Mouse (Mus musculus) embryo, embryonic 11 days (tissue): ENCODE data around the gene Vps13a.

Experiments used
- DNase-seq: peaks from one replicate; pipeline ENCODE4 v3.0.0-alpha.2; 2015

Gene Vps13a

DNA sequence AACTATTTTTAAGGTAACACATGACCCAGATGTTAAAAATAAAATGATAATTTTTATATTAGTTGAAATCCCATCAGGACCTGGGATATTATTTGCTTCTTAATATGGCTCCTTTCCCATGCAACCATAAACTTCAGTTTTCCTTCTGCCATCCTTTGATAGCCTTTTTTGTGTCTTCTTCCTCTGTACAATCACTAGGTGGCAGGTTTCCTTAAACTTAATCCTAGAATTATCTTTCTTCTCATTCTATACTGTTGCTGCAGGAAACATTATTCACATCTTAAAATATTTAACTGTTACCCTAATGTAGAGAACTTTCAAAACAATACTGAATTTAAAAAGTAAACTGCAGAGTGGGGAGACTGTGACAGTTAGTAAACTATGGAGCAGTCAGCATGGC lies 24.9 kb downstream of the Vps13a start:
- DNase-seq: no peak

DNA sequence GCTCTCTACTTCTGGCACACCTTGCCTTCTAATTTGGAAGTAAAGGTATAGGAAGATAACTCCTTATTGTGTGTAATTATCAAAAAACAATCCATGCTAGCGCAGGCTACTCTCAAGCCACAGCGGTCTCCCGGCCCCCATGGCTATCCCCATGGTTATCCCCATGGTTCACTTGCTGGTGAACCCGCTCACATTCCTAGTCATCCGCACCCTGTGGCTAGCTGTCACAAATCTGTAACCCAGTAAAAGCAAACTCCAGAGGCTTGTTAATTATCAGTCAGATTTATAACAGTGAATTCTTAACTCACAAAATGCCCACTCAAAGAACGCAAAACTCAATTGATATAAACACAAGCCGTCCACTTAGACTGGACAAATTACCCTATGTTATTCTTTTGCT lies 25.5 kb downstream of the Vps13a start:
- no peak for DNase-seq

DNA sequence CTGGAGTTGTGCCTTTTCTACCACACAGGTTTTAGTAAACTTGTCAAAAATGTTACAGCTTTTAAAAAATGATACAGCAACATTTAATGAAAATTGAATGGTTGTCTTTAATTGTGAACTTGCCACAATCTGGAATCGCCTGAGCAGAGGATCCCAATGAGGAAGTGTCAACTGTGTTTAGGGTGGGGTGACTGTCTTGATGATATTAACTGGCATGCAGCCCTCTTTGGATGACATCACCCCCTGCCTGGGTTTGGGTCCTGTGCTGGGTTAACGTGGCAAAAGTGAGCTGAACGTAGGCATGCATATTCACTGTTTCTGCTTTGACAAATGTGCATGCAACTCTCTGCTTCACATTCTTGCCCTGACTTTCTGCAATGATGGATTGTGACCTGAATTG lies 27.6 kb downstream of the Vps13a start:
- DNase-seq: no peak

DNA sequence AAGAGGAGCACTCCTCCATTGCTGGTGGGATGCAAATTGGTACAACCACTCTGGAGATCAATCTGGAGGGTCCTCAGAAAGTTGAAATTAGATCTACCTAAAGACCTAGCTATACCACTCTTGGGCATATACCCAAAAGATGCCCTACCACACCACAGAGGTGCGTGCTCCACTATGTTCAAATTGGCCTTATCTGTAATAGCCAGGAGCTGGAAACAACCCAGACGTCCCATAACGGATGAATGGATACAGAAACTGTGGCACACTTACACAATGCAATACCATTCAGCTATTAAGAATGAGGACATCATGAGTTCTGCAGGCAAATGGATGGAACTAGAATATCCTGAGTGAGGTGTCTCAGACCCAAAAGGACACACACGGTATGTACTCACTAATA lies 43.9 kb downstream of the Vps13a start:
- no peak for DNase-seq

DNA sequence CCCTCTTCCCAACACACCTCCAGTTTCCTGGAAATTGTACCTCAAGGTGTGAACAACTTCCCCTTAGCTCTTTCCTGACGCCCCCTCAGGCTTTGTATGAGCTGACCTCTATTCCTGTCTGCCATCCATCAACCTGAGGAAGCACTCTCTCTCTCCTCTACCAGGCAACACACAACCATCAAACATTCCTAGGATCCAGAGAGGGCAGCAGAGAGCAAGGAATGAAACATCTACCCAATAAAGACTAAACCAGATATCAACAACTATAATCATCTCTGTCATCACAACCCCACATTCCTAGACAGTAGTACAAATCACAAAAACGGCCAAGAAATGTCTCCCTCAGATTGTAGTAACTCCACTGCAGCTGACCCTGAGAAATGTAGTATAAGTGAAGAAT lies 52.0 kb downstream of the Vps13a start:
- DNase-seq: no peak

DNA sequence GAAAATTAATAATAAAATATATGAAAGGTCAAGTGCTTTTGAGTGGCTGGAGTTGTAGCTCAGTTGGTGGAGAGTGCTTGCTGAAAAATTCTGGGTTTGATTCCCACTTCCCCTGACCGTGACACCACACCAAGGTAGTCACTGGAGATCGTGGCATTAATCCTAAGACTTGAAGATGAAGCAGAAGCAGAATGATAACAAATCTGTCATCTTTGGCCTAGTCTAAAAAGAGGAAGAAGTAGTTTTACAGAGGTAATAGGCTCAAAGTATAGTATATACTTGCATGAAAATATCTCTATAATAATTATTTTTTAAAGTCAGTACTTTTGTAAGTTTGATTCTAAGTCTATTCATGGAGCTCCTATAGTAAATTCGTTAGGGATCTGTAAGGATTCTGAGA lies 65.5 kb downstream of the Vps13a start:
- no peak for DNase-seq

DNA sequence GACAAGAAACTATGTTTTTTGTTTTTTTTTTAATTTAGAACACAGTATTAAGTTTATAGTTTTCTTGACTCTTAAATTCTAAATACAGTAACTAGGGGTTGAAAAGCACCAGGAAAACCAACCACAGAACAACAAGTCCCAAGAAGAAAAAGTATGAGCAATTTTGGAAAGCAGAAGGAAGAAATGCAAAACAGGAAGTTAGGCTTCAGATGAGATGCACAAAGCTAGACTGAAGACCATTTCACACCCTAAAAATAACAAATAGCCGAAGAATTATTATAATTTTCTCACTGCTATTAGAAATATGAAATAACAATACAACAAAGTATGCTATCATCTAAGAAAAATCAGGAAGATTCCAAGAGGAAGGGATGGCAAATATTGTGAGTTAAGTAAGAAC lies 78.9 kb downstream of the Vps13a start:
- DNase-seq: no peak

DNA sequence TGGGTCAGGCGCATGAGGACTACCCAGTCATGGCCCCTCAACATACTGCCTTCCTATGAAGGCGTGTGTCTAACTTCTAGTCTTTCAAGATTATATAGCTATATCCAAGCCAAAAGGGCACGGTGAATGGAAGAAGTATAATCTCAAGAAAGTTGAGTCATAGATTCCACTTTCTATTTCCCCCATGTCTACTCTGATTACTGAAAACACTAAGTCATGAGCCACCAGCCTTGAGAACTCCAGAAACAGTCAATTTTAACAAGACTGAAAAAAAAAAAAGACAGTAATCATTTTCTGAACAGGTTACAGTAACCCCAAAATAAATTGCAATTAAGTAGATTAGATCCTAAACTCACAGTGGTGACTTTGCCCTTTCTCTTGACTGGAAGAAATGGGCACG lies 95.8 kb downstream of the Vps13a start:
- no peak for DNase-seq

DNA sequence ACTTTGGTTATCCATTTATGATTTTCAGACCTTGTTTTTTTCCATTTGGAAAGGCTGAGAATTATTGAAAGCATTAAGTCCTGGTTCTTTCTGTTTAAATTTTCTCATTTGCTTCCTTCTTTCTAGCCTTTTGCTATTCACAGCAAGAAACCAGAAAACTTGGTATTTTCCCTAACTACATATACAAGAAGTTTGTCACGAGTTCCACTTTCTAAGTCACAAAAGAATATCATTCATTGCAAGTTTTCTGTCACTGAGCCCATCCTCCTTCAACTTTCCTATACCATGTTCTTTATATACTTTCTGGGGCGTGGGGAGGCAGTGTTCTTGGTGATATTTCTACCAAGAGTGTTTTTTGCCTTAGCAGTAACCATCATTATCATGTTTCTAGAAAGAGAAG lies 96.5 kb downstream of the Vps13a start:
- no peak for DNase-seq

DNA sequence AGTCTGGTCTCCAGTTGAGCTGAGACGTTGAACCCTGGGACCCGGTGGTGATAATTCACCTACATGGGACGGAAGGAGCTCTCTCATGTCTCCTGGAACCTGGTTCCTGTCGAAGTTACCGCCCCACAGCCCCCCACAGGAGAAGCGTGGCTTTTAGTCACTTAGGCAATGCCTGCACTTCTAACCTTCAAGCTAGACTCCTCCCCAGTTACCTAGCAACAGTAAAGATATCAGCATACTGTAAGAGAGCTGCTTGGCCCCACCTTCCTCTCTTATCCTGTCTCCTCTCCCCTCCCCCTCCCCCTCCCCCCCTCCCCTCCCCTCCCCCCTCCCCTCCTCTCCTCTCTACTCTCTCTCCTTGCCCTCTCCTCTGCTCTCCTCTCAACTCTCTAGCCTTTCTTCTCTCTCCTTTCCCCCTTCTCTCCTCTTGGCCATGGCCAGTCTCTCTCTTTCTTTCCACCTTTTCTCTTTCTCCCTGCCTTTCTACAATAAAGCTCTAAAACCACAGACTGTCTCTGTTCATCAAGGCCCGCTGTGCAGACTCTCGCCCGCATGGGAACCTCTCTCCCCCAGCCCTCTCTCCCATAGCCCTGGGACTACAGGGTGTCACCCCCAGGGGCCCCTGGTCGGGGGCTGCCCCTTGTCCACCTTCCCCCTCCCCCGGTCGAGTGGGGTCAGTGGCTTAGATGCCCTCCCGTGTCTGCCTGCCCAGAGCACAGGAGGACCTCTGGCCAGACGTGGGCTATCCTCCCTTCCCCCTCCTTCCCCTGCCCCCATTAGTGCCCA lies 154.9 kb downstream of the Vps13a start:
- peak; percentile 35 for DNase-seq

DNA sequence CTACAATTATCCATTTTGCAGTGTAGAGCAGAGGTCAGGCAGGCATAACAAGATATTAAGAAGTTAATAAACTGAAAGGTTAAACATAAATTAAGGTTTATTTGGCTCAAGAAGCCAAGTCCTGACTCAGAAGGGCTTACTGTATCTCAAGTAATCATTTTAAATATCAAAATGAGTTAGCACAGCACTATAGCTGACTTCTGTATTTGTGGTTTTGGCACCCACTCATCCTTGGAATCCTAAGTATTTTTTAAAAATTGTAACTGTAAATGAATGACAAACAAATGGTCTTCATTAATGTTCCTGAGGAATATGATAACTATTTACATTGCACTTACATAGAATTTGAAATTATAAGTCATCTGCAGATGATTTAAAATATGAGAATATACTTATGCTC lies 155.7 kb downstream of the Vps13a start:
- no peak for DNase-seq

DNA sequence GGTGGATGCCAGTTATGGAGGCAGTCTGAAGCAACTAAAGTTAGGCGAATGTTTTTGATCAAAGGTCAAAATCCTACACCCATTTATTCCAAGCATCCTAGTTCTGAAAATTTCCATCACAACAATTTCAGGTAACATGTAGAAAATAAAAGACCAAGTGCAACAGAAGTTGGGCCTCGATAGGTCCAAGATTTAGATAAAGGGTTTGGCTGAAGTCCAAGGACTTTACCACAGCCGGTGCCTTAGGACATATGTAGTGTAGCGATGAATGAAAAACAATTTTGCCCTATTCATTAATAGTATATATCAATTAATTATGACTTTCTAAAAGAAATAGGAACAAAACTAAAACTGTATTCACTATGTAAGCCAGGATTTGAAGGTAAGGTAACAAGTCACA lies 157.6 kb downstream of the Vps13a start:
- no peak for DNase-seq

DNA sequence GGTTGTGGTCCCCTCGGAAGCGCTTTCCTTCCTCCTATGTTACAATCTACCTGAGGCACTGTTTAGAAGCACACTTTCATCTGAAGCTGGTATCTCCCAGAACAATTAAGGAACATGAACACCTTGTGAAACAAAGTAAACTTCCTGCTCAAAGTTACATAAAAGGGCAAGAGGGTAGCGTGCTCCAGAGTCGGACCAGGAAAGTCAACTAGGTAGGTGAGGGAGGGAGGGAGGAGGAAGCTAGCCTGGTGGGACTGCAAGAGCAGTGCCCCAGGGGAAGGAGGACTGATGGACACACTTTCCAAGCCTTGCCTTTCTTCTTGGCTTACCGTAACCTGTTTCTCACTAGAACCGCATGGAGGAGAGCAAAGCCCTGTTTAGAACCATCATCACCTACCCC lies 173.1 kb downstream of the Vps13a start:
- no peak for DNase-seq

DNA sequence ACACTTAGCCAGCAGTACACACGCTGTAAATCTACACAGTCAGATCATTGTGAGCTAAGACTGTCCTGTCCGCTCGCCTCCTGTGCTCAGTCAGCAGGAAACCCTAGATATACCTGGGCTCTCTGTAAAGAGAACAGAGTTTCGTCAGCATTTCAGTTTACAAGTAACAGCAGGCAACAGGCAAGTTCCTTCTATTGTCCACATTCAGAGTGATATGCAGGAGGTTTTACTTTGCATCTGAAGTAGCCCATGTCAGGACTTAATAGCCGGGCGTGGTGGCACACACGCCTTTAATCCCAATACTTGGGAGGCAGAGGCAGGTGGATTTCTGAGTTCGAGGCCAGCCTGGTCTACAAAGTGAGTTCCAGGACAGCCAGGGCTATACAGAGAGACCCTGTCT lies 178.7 kb downstream of the Vps13a start:
- no peak for DNase-seq

DNA sequence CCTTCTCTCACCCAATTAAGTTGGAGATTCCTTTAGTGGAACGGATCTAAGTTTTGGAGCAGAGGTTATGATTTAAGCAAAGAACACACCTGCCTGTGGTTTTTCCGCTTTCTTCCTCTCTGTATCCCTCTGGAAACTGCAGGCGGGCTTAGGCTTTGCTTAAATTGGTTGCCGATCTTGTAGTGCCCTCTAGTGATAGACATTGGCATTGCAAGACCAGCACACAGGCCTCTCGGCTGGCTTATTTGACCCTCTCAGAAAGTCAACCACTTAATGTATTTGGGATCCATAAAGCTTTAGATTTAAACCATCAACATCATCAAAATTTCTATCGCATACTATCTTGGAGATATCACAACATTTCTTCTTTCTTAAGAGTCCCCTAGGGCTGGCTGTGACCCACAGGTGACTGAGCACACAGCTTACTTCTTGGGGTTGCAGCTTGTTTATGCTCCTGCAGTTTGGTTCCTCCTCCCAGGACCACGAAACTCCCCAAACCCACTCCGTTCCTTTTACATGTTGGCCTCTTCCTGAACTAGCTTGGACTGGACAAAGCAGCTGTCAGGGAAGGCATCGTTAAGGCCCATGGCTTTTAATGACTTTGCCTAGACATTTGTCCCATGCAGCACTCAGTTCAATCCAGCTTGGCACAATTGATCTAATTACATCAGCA lies 181.3 kb downstream of the Vps13a start:
- peak; percentile 85 for DNase-seq

DNA sequence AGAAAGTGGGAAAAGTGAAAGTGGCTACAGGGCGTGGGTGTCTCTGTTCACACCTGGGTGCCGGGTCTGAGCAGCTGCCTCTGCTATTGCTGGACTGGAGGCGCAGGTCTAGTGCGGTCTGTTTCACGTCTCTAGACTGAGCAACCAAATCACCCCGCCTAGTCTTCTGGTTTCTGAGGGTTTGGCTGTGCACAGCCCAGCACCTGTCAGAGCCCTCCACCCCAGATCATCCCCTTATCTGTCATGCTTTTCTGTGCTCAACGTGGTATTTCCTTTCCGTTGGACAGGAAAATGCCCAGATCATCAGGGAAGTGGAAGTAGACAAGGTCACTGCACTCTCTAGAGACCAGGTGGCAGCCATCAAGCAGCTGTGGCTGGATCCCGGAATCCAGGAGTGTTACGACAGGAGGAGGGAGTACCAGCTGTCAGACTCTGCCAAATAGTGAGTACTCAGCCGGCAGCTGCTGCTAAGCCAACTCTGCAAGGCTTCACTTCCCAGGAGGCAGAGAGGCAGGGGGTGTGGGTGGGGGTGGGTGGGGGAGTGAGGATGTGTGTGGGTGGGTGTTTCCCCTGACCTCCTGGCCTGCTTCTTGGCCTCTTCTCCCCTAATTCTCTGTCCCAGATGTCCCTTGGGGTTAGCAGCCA lies 182.0 kb downstream of the Vps13a start:
- DNase-seq: peak; percentile 41

DNA sequence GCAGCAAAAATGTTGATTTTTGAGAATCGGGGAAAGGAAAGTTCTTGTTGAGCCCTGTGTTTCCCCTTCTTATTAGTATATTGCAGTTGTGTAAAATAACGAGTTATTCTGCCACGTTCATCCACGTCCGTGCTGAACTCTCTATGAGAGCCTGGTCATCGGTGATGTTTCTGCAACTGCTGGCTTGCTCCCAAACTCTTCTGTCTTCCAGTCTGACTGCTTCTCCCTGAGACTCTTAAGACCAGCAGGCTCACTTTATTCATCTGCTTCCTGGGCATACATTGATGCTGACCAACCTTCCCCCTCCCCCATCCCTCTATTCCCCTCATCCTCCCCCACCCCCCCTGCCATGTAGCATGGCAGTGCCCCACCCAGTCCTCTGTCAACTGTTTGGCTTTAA lies 183.5 kb downstream of the Vps13a start:
- no peak for DNase-seq

DNA sequence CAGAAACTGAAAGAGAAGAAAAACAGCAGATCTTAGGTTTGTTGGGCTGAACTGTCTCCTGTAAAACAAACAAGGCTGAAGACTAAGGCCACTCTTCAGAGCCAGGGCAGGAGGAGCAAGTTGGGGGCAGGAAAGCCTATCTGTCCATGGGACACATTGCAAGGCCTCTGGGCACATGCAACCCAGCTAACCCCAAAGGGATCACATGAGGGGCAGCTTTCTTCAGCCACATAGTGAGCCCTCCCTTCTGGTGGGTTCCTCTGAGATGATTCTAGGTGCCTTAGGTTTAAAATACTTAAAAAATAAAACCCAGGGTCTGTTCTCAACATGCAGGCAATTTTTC lies 186.8 kb downstream of the Vps13a start:
- DNase-seq: no peak

DNA sequence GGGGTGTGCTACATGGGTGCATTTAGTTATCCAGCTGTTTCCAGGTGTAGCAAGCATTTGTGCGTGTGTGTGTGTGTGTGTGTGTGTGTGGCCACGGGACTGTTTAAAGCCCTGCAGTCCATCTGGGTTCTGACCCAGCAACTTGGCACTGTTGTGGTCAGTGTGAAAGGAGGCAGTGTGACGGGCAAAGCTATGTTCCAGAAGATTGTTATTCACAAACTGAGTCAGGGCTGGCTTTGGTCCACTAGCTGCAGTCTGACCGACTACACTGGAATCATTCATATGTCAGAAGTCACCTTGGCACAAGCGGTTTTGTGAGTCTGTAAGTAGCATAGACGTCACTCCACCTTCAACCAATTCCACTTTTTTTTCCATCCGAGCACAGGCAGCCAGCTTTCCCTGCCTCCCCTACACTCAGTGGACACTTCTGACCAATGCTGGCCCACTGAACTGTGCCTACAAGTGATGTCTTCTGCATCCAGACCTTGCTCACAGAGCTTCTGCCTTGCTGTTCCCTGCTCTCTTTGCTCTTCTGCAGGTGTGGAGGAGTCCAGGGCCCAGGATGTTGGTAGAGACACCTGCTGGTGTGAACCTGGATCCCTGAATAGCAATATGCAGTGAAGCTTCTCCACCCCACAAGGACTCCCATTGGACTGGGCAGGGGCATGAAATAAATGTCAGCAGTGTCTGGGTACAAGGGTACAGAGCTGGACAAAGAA lies 187.3 kb downstream of the Vps13a start:
- no peak for DNase-seq

DNA sequence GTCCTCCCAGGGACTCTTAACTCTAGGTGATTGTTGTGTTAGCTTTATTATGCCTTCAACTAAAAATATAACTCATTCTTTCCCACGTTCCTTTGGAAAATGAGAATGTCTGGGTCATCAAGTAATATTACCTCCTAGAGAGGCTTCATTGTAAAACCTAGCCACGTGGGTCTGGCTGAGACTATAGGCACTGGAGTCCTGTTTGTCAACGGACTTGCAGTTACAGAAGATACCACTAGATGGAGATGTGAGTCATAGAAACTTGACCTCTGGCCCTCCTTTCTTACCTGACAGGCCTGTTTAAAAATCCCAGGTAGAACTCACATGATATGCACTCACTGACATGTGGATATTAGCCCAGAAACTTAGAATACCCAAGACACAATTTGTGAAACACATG lies 195.4 kb downstream of the Vps13a start:
- peak; percentile 57 for DNase-seq

DNA sequence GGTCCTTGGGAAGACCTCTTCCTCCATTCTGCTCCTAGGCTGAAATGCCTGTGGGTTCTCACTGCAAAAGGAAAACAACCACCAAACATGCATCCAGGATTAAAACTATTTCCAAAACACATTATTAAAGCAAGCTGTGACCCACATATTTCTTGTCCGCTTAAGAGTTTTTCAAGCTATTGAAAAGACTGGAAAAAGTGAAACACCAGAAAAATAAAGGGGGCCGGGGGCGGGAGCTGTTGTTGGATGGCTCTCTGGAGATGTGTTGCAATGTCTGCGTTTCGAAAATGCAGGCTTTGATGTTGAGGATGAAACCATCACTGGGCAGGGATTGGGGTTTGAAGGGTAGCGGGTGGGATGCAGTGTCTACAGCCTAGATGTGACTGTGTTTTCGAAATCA lies 196.2 kb downstream of the Vps13a start:
- no peak for DNase-seq

DNA sequence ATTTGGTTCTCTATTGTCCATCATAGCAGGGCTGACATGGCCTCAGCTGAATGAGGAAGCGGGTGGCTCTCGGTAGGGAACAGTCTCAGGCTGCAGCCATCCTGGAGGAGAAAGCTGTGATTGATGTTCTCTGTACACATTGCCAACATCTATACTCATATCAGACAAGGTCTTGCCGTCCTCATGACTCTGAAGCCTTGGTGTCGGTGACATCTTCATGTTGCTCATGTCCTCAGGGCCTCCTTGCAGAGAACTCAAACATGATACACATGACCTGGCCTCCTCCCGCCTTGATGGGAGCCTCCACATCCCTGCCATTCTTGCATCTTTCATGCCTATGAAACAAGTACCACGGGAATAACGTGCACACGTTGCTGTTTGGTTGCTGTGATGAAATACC lies 200.2 kb downstream of the Vps13a start:
- no peak for DNase-seq

DNA sequence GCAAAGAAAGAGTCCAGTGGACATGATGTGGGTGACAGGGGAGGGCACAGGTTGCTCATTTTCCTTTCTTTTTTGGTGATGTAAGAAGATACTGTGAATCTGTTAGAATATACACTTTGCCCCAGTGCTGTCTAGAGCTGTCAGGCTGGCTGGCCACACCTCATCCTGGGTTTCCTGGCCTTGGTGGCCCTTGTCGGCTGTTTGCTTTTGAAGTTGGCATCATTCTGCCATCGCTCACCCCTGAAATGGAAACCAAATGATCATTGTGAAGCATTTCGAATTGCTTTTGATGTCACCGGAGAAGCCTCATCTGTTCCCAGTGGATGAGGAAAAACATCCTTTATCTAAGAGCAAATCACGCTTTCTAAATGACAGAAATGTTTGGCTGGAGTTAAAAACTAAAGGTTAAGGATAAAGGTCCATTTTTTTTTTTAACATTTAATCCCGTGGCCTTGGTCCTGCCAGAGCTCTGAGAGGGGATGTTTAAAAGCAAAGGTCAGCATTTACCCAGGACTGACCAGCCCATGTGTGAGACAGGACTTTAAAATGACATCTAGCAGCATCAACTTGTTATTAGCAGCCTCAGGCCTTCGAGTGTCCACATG lies 201.0 kb downstream of the Vps13a start:
- no peak for DNase-seq
